Mouse (Mus musculus) liver, embryonic 12.5 days (tissue): ENCODE data around the gene Nudt13. TPM values are rescaled to one million over a fixed set of nuclear protein-coding genes. Genes with fewer than 3 reads are reported as not detected.
A peak's percentile ranks its signal among the peaks of the same experiment; 100 is the strongest.

Experiments used
- ATAC-seq: fragments of 200-750 bp; cut with Nextera tagmentation; 2 replicates; pipeline ENCODE4 v1.8.0; 2017; ENCODE audit warnings: moderate number of reproducible peaks, mild to moderate bottlenecking, moderate library complexity
- H3K27ac ChIP-seq: fragments of 300-500 bp; sonication (generic); 2 replicates; pipeline ENCODE4 v1.5.1; 2016; ENCODE audit warnings: mild to moderate bottlenecking
- H3K27me3 ChIP-seq: fragments of 300-500 bp; sonication (generic); replicated peaks from 2 replicates; pipeline ENCODE4 v1.6.1; 2016; ENCODE audit warnings: mild to moderate bottlenecking, moderate library complexity
- H3K36me3 ChIP-seq: fragments of 300-500 bp; sonication (generic); 2 replicates; pipeline ENCODE4 v1.6.1; 2016; ENCODE audit warnings: mild to moderate bottlenecking, moderate library complexity
- H3K4me1 ChIP-seq: fragments of 300-500 bp; sonication (generic); 2 replicates; pipeline ENCODE4 v1.6.1; 2016
- H3K4me2 ChIP-seq: fragments of 300-500 bp; sonication (generic); 2 replicates; pipeline ENCODE4 v1.6.1; 2016; ENCODE audit warnings: mild to moderate bottlenecking, moderate library complexity
- H3K4me3 ChIP-seq: fragments of 300-500 bp; sonication (generic); 2 replicates; pipeline ENCODE4 v1.5.1; 2016; ENCODE audit warnings: mild to moderate bottlenecking, moderate library complexity
- H3K9ac ChIP-seq: fragments of 300-500 bp; sonication (generic); 2 replicates; pipeline ENCODE4 v1.6.1; 2016; ENCODE audit warnings: mild to moderate bottlenecking, moderate library complexity
- H3K9me3 ChIP-seq: fragments of 300-500 bp; sonication (generic); replicated peaks from 2 replicates; pipeline ENCODE4 v1.6.1; 2016; ENCODE audit warnings: mild to moderate bottlenecking, moderate library complexity
- WGBS: fragments of 180-500 bp; shearing (Covaris S2); methylation state at CpG from one replicate; pipeline ENCODE4 v1.1.7; 2016; ENCODE audit not compliant: insufficient replicate concordance; 5-methylcytosine and 5-hydroxymethylcytosine counted together
- polyA plus RNA-seq: library from polyadenylated mRNA; unstranded; fragments of >200 nt; fragmentation: Nextera tagmentation; extraction: Ambion mirVana; gene quantifications from 2 replicates; pipeline ENCODE4 v1.2.1, GENCODE M21; 2016

Nudt13 gene
- polyA plus RNA-seq, 1 experiment from 2014 or later, result 9.3 TPM

DNA sequence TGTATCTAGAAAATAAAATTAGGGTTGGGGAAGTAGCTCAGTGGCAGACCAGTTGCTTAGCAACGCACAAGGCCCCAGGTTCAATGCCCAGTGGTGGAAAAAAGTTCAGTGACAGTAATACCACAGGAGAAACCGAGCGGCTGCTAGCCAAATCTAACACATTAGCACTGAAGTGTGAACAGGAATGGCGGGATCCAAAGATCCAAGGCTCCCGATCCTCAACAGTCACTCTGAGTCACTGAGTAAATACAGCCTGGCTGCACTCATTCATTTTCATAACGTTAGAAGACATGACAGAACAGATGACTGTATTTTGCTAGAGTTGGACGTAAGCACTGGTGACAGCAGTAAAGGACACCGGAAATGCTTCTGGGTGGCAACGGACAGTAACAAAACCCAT lies 51.4 kb downstream of the Nudt13 start:
- Histone ChIP-seq H3K4me2 (peak overlapping the region; percentile 80; the same call in 1 of the 2 replicates), H3K27ac (no peak overlapping the region), H3K27me3 (no peaks in the 10 kb centered on the region), H3K36me3 (peaks cover 50% of the 10 kb centered on the region), H3K4me3 (no peak overlapping the region), H3K9me3 (no peaks in the 10 kb centered on the region), H3K4me1 (peaks cover 33% of the 10 kb centered on the region), H3K9ac (no peak overlapping the region)
- no peak for ATAC-seq
- WGBS, result 83% methylated on average over 9 of the region's 9 CpGs

GRCm38 (mm10) chr14:20347441-20347990 lies 53.0 kb downstream of the Nudt13 start:
- H3K9me3 ChIP-seq, result no peaks in the 10 kb centered on the region
- peaks cover 29% of the 10 kb centered on the region for H3K4me1 ChIP-seq
- peak overlapping the region; percentile 80 for H3K4me2 ChIP-seq
- peaks cover 42% of the 10 kb centered on the region for H3K36me3 ChIP-seq
- ATAC-seq, result peak; percentile 69
- peak overlapping the region; percentile 92 for H3K27ac ChIP-seq
- peak overlapping the region; percentile 91 for H3K9ac ChIP-seq
- no peaks in the 10 kb centered on the region for H3K27me3 ChIP-seq
- 1% methylated on average over 15 of the region's 15 CpGs for WGBS
- H3K4me3 ChIP-seq, result peak overlapping the region; percentile 84

GRCm38 (mm10) chr14:20347991-20348541 lies 53.6 kb downstream of the Nudt13 start, which contains the start of the genes Ecd and Fam149b:
TSS of gene Ecd (minus strand) at chr14:20348121.
TSS of gene Fam149b (plus strand) at chr14:20348162.
- Histone ChIP-seq H3K27ac (peak within 1 kb of the TSS; percentile 92), H3K4me1 (peaks cover 29% of the 10 kb centered on the region), H3K9ac (peak within 1 kb of the TSS; percentile 91), H3K4me3 (peak within 1 kb of the TSS; percentile 84), H3K4me2 (peak within 1 kb of the TSS; percentile 80), H3K36me3 (peaks cover 42% of the 10 kb centered on the region), H3K27me3 (no peaks in the 10 kb centered on the region), H3K9me3 (no peaks in the 10 kb centered on the region)
- peak; percentile 98 for ATAC-seq
- WGBS, result under 1% methylated on average over 33 of the region's 42 CpGs

DNA sequence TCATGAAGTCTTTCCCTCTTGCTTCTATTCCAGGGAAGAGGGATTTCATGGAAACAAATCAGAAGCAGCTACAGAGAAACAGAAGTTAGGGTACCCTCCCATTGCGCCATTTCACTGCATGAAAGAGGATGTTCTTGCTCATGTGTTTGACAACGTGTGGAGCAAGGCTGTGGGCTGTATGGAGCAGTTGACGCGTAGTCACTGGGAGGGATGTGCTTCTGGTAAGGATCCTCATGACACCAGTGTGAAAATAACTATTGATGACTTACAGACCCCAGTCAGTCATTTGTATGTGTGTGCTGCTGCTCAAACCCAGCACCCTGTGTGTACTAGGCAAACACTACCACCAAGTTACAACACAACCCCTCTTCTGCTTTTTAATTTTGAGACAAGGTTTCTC lies 68.7 kb downstream of the Nudt13 start:
- no peaks in the 10 kb centered on the region for H3K9me3 ChIP-seq

More for the DNA sequence above, 68.7 kb downstream of the Nudt13 start:
- Histone ChIP-seq H3K4me1 (no peaks in the 10 kb centered on the region), H3K27ac (no peak overlapping the region), H3K4me2 (no peak overlapping the region), H3K9ac (no peak overlapping the region), H3K4me3 (no peak overlapping the region), H3K36me3 (peaks cover 71% of the 10 kb centered on the region), H3K27me3 (no peaks in the 10 kb centered on the region)
- ATAC-seq, result no peak
- 78% methylated on average over 4 of the region's 4 CpGs for WGBS

Other genes with a start within 250 kb of the Nudt13 start
- gene Saysd1, start 156.2 kb upstream of the Nudt13 start, polyA plus RNA-seq, result 4.5 and 4.8 TPM in 2 replicates
- gene Kcnk5, start 112.9 kb upstream of the Nudt13 start, polyA plus RNA-seq, result 8.6 and 8.9 TPM in 2 replicates
- gene Kcnk16, start 25.5 kb upstream of the Nudt13 start, polyA plus RNA-seq, result 1.4 and 1.7 TPM in 2 replicates
- gene Ecd, start 53.4 kb downstream of the Nudt13 start, polyA plus RNA-seq, result 49.2 and 49.5 TPM in 2 replicates
- gene Fam149b, start 53.5 kb downstream of the Nudt13 start, polyA plus RNA-seq, result 14.6 TPM in 2 replicates
- 146 and 147 TPM in 2 replicates for gene Dnajc9, start 94.2 kb downstream of the Nudt13 start, polyA plus RNA-seq
- gene Mrps16, start 98.9 kb downstream of the Nudt13 start, polyA plus RNA-seq, result 80.1 and 81.3 TPM in 2 replicates
- 0.19 and 0.25 TPM in 2 replicates for gene Cfap70, start 157.5 kb downstream of the Nudt13 start, polyA plus RNA-seq
- gene Anxa7, start 185.4 kb downstream of the Nudt13 start, polyA plus RNA-seq, result 49.2 and 51.4 TPM in 2 replicates
- gene Mss51, start 202.2 kb downstream of the Nudt13 start, polyA plus RNA-seq, result 0.48 and 0.57 TPM in 2 replicates